Mouse (Mus musculus) kidney, adult 2 months (tissue): Measurements from ENCODE around the gene Slc7a11.

ENCODE experiments used
- CTCF ChIP-seq: fragments of 200-500 bp; conservative IDR thresholded peaks from 2 replicates; pipeline ENCODE4 v1.5.1; 2011; ENCODE audit warnings: low read depth, mild to moderate bottlenecking, control low read depth, low read length, moderate library complexity, mixed read lengths; ENCODE audit not compliant: insufficient read depth, insufficient read length
- POLR2A ChIP-seq: fragments of 200-500 bp; IDR thresholded peaks from one replicate; pipeline ENCODE4 v1.6.1; 2011; ENCODE audit warnings: low read depth, low read length, control low read depth

DNA sequence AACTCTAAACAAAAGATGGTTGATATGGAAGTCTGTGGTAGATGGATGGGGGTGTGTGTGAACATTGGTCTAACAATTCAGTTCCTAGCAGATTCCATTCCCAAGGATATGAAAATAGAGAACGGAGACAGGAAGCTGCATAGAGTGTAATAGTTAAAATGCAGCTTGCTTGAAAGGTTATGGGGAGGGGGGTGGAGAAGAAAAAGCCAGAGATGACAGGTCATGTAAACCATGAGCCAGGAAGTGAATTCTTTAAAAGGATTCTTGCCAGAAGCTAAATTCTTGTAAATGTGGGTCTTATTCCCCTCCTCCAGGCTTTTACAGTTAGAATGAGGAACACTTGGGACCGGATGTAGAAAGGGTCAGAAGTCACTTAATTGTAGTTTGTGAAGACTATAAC is 589.1 kb downstream of the Slc7a11 start:
- TF ChIP-seq POLR2A (no peak), CTCF (no peak)
